Mouse (Mus musculus) G1E (cell line): ENCODE results near the gene Camkmt. TPM values are rescaled to one million over a fixed set of nuclear protein-coding genes. Genes with fewer than 3 reads are reported as not detected.

Experiments
- ATAC-seq: 2 replicates; pipeline ENCODE4 v1.8.0; 2016; ENCODE audit warnings: mild to moderate bottlenecking; ENCODE audit not compliant: insufficient number of reproducible peaks, poor library complexity, low FRiP score, severe bottlenecking; ENCODE audit errors: extremely low read depth
- DNase-seq: peaks from one replicate; pipeline ENCODE4 v3.0.0; 2012; ENCODE audit warnings: low spot score
- H3K27me3 ChIP-seq: 2 replicates; pipeline ENCODE4 v1.6.1; 2012; ENCODE audit warnings: mild to moderate bottlenecking, low read length, inconsistent platforms; ENCODE audit not compliant: insufficient read depth
- H3K36me3 ChIP-seq: replicated peaks from 2 replicates; pipeline ENCODE3; 2012; ENCODE audit warnings: mild to moderate bottlenecking, inconsistent platforms
- H3K4me1 ChIP-seq: 2 replicates; pipeline ENCODE4 v1.6.1; 2012; ENCODE audit warnings: low read depth, low read length, inconsistent platforms, mixed read lengths; ENCODE audit not compliant: insufficient read depth
- H3K4me3 ChIP-seq: 2 replicates; pipeline ENCODE4 v1.5.1; 2012; ENCODE audit warnings: low read depth, mild to moderate bottlenecking, inconsistent platforms, low read length, moderate library complexity, mixed read lengths
- H3K9me3 ChIP-seq: replicated peaks from 2 replicates; pipeline ENCODE4 v1.6.1; 2012; ENCODE audit warnings: inconsistent platforms
- CTCF ChIP-seq: IDR thresholded peaks from 2 replicates; pipeline ENCODE4 v1.5.1; 2012; ENCODE audit warnings: low read depth, low read length, inconsistent platforms, mixed read lengths
- GATA1 ChIP-seq: IDR thresholded peaks from 2 replicates; pipeline ENCODE4 v1.6.1; 2012; ENCODE audit warnings: borderline replicate concordance, low read length, inconsistent platforms, mixed read lengths
- GATA2 ChIP-seq: IDR thresholded peaks from 2 replicates; pipeline ENCODE4 v1.6.1; 2012; ENCODE audit warnings: low read depth, low read length, inconsistent platforms, borderline replicate concordance
- POLR2AphosphoS5 ChIP-seq: IDR thresholded peaks from 2 replicates; pipeline ENCODE4 v1.6.1; 2012; ENCODE audit warnings: low read depth, low read length, inconsistent platforms; ENCODE audit not compliant: insufficient replicate concordance
- TAL1 ChIP-seq: conservative IDR thresholded peaks from 2 replicates; pipeline ENCODE4 v1.6.1; 2012; ENCODE audit warnings: low read depth, low read length, inconsistent platforms, mixed read lengths
- polyA plus RNA-seq: library from polyadenylated mRNA; stranded (reverse); fragments of >175 nt; gene quantifications from 2 replicates; pipeline ENCODE4 v1.2.3, GENCODE M21; 2012
- total RNA-seq, 2 experiments: library from RNA; stranded (forward) in 1 of 2; stranded (reverse) in 1 of 2; fragments of 200-1000 nt in 1 of 2; fragments of >200 nt in 1 of 2; fragmentation: Nextera tagmentation in 1 of 2; gene quantifications; 2 replicates each; pipeline ENCODE4 v1.2.3; 2014 to 2017

The Camkmt gene
- total and polyA plus RNA-seq, 3 experiments: 1.6 to 8.0 (median 1.7) TPM

GRCm38 (mm10) chr17:85158202-85158601, 67.8 kb downstream of the Camkmt start:
- no peaks in the 10 kb centered on the region for H3K9me3 ChIP-seq
- H3K4me3 ChIP-seq: no peak overlapping the region
- no peak for ATAC-seq
- H3K36me3 ChIP-seq: no peaks in the 10 kb centered on the region
- TF ChIP-seq CTCF: no peak
- TF ChIP-seq GATA2: no peak
- no peak for TF ChIP-seq POLR2AphosphoS5
- no peak for TF ChIP-seq TAL1
- no peak for TF ChIP-seq GATA1
- no peak for DNase-seq
- H3K27me3 ChIP-seq: peaks cover 3% of the 10 kb centered on the region; the same call in 1 of the 2 replicates
- no peaks in the 10 kb centered on the region for H3K4me1 ChIP-seq

GRCm38 (mm10) chr17:85159526-85159925, 69.2 kb downstream of the Camkmt start:
- Histone ChIP-seq H3K4me1 (no peaks in the 10 kb centered on the region), H3K36me3 (no peaks in the 10 kb centered on the region), H3K4me3 (no peak overlapping the region), H3K9me3 (no peaks in the 10 kb centered on the region), H3K27me3 (peaks cover 3% of the 10 kb centered on the region; the same call in 1 of the 2 replicates)
- DNase-seq: no peak
- TF ChIP-seq TAL1 (no peak), CTCF (no peak)
- no peak for ATAC-seq

GRCm38 (mm10) chr17:85160786-85161185, 70.4 kb downstream of the Camkmt start:
- ATAC-seq: no peak
- H3K36me3 ChIP-seq: no peaks in the 10 kb centered on the region
- H3K4me1 ChIP-seq: no peaks in the 10 kb centered on the region
- TF ChIP-seq GATA2: no peak
- TF ChIP-seq GATA1: no peak
- TF ChIP-seq CTCF: no peak
- TF ChIP-seq POLR2AphosphoS5: no peak
- TF ChIP-seq TAL1: no peak
- DNase-seq: no peak
- peaks cover 3% of the 10 kb centered on the region; the same call in 1 of the 2 replicates for H3K27me3 ChIP-seq
- no peaks in the 10 kb centered on the region for H3K9me3 ChIP-seq
- H3K4me3 ChIP-seq: no peak overlapping the region

- H3K4me3 ChIP-seq: no peak overlapping the region
- H3K36me3 ChIP-seq: no peaks in the 10 kb centered on the region
- DNase-seq (no peak), ATAC-seq (no peak)
- TF ChIP-seq CTCF (no peak), GATA1 (no peak), TAL1 (no peak), GATA2 (no peak), POLR2AphosphoS5 (no peak)
- no peaks in the 10 kb centered on the region for H3K9me3 ChIP-seq
- peaks cover 3% of the 10 kb centered on the region; the same call in 1 of the 2 replicates for H3K27me3 ChIP-seq
- H3K4me1 ChIP-seq: no peaks in the 10 kb centered on the region
Observed at GRCm38 (mm10) chr17:85162569-85163271, 72.4 kb downstream of the Camkmt start.

- Histone ChIP-seq H3K36me3 (no peaks in the 10 kb centered on the region), H3K4me3 (no peak overlapping the region), H3K4me1 (no peaks in the 10 kb centered on the region), H3K27me3 (peaks cover 3% of the 10 kb centered on the region; the same call in 1 of the 2 replicates), H3K9me3 (no peaks in the 10 kb centered on the region)
- no peak for ATAC-seq
- DNase-seq: no peak
- TF ChIP-seq CTCF (no peak), POLR2AphosphoS5 (no peak), GATA2 (no peak), TAL1 (no peak)
Observed at GRCm38 (mm10) chr17:85163272-85163610, 72.9 kb downstream of the Camkmt start.

- no peaks in the 10 kb centered on the region for H3K36me3 ChIP-seq
- TF ChIP-seq GATA1: no peak
- H3K27me3 ChIP-seq: no peaks in the 10 kb centered on the region
- no peaks in the 10 kb centered on the region for H3K4me1 ChIP-seq
- no peak overlapping the region for H3K4me3 ChIP-seq
- ATAC-seq (no peak), DNase-seq (no peak)
- H3K9me3 ChIP-seq: no peaks in the 10 kb centered on the region
Observed at GRCm38 (mm10) chr17:85168761-85169160, 78.4 kb downstream of the Camkmt start.
